Mouse (Mus musculus): Measurements from ENCODE around the gene Smg6.
"Not testable (repeated sequence)": the region's sequence is repeated elsewhere in the genome, so short reads cannot be mapped to it uniquely, and the experiment has no call there.

Gene Smg6

DNA sequence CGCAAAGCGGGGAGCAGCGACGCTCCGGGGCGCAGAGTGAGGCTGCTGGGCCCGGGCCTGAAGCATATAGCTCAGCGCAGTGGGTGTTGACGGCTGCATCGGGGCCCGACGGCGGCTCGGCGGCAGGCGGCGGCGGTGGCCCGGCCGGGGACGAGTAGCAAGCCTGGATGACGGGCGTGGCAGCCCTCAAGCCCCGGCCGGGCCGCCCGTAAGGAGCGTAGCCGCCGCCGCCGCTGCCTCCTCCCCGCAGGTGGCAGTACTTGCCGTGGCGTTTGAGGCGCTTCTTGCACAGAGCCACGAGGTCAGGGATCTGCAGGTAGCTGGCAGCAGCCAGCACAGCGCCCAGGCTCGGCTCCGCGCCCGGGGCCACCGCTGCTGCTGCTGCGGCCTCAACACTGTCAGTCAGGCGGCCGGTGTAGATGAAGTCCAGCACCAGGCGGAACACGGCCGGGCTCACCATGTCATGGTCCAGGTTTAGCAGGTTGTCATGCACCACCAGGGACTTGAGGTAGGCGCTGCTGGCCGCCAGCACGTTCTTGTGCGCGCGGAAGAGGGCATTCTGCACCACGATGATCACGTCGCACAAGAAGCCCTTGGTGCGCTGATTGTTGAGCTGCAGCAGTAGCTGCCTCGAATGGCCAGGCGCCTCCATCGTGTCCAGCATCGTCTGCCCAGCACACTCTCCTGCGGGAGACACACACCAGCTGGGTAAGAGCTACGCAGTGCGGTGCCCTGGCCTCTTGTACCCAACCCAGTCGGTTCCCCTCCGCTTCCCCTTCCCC, 241.4 kb downstream of the Smg6 start:
- no peak for DNase-seq (ENCODE audit: low spot score in 2 of 2)

DNA sequence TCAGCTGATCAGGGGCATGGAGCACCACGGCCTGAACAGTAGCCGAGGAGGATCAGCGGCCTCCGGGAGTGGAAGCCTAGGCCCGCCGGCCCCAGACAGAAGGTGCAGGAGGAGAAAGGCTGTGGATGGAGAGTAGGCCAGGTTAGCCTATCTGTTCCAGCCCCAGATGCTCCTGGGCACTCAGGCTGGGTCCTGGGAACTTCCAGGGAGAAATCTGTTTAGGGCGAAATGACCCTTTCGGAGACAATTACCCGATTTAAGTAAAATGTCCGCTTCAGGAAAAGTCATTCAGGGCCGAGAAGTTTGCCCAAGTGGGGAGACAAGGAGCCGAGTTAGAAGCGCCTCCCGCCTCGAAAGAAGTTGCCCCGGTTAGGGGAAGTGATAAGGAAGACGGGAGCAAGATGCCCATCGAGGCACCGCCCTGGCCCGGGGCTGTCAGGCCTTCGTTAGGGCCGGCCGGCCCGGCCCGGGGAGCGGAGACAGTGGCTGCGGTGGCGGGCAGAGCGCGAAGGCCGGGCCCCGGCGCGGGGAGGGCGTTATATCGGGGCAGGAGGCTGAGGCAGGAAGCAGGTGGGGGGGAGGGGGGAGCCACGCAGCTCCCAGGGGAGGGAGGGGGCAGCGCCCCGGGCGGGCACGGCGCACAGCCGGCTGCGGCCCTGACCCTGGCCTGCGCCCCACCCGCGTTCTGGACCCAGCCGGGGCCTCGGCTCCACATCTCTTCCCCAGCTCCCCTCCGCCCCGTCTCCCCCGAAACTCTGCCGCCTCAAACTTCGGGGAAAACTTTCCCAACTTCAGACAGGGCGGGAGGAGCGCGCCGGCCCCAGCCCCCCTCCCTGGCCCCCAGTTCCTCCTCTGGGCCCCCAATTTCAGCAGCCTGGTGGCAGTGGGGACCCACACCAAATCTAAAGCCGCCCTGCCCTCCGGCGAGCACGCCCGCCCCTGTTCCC, 242.3 kb downstream of the Smg6 start:
- DNase-seq (ENCODE audit: low spot score in 2 of 2), result peak in 1 of 2 experiments; percentile 10

GRCm38 (mm10) chr11:75168590-75169361, 243.2 kb downstream of the Smg6 start:
- DNase-seq (ENCODE audit: low spot score in 2 of 2), result peak in 1 of 2 experiments; percentile 72

GRCm38 (mm10) chr11:75169405-75170080, 243.9 kb downstream of the Smg6 start, which contains the start of gene Hic1:
Gene Hic1, minus strand, starts transcription at chr11:75169519.
- DNase-seq (ENCODE audit: low spot score in 2 of 2), result peak in 1 of 2 experiments; percentile 21

- peak; percentile 89 to 95 for DNase-seq (ENCODE audit: low spot score in 2 of 2)
These were observed 244.6 kb downstream of the Smg6 start for GRCm38 (mm10) chr11:75170136-75170751.

DNA sequence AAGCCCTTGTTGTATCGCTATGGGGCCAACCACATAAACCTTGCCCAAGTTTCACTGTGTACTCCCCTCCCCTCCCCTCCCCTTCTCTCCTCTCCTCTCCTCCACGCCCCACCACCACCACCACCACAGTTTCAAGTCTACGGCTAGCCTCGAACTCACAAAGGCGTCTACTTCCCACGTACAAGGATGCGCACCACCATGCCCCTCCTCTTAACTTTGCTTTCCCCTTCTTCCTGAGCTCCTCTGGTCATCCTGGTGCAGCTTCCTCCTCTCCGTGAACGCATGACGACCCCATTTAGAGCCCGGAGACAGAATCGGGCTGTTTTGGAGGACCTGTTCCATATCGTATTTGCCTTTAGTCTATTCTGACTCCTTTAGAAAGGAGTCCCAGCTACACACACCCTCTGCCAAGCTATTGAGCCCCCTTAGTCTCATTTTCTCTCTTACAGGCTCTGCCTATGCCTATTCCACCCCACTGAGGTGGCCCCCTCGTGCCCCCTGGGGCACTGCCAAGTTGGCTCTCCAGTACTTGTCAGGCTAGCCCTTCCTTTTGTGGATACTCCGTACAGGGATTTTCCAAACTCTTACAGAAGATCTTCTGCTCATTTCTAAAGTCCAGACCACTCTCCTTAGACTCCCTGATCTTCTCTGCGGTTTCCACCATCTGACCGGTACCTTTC, 245.7 kb downstream of the Smg6 start:
- peak in 1 of 2 experiments; percentile 21 for DNase-seq (ENCODE audit: low spot score in 2 of 2)

DNA sequence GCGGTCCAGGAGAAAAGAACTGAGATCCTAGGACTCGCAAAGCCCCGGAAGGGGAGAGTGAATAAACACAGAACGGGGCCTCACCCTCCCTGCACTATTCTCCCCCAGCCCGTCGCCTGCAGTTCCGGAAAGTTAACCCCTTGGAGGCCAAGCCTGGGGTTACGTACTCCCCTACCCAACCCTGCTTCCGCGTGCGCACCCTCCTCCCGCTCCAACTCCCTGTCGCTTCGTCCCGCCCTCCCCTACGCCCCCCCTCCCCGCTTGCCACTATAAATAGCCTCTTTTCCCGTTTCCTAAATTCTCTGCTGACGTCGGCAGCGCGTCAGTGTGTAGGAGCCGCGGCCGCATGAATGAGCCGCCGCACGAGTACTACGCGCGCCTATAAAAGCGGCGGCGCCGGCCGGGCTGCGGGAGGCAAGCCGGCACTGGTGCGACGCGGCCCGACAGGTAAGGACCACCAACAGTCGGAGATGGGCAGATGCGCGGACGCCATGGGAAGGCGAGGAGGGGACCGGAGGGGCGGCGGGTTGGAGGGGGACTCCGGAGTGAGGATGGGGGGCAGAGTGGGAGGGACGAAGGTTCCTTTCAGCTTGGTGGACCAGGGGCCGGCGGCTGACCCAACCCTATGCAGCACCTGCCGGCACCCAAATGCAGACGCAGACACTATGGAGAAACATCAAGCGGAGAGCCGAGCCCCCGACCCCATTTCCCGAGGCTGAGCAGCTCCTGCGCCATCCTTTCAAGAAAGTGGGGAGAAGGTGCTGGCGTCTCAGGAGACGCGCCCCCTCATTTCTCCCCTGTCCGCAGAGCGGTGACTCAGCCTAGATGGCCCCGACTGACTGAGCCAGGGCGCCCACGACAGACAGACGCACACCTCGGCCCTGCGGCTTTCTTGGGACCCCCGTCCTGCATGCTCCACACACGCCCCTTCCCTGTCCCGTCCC, 246.8 kb downstream of the Smg6 start:
- DNase-seq (ENCODE audit: low spot score in 2 of 2), result peak in 1 of 2 experiments; percentile 60

- DNase-seq (ENCODE audit: low spot score in 2 of 2), result peak; percentile 93 to 96
These were observed 247.6 kb downstream of the Smg6 start for GRCm38 (mm10) chr11:75173095-75173798.

- DNase-seq (ENCODE audit: low spot score in 2 of 2), result no peak
These were observed 248.2 kb downstream of the Smg6 start for GRCm38 (mm10) chr11:75173799-75174165.

- DNase-seq (ENCODE audit: low spot score in 2 of 2), result not testable (repeated sequence)
These were observed 249.0 kb downstream of the Smg6 start for GRCm38 (mm10) chr11:75174574-75174973.

GRCm38 (mm10) chr11:75178011-75178410, 252.4 kb downstream of the Smg6 start:
- DNase-seq (ENCODE audit: low spot score in 2 of 2), result no peak

DNA sequence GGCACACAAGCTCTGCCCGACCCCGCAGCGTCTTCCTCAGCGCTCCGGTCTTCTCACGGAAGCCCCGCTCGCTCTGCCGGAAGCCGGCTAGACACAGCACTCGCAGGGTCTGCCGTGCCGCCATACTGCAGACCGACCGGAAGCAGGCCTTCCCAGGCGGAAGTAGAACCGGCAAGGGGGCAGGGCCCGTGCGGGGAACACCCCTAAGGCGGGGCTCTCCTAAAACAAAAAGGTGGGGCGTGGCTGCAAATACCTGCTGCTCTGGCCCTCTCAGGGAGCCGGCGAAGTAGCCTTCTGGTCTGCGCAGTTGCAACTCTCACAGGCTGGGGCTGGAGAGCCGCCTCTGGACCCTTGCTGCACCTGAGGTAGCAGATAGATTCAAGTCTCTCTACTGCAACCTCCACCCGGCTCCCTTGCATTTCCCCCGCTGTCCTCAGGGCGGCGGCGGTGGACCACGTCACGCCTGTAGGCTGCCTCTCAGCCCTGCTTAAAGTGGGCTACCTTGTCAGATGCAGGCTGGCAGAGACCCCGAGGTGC, 253.1 kb downstream of the Smg6 start, which contains the start of gene Ovca2:
Gene Ovca2, minus strand, starts transcription at position 164 of the 537 bp plus-strand sequence.
- DNase-seq (ENCODE audit: low spot score in 2 of 2), result peak in 1 of 2 experiments; percentile 88

GRCm38 (mm10) chr11:75183917-75184570, 258.4 kb downstream of the Smg6 start:
- DNase-seq (ENCODE audit: low spot score in 2 of 2), result peak in 1 of 2 experiments; percentile 83

- DNase-seq (ENCODE audit: low spot score in 2 of 2), result no peak
These were observed 258.9 kb downstream of the Smg6 start for GRCm38 (mm10) chr11:75184573-75184972.

DNA sequence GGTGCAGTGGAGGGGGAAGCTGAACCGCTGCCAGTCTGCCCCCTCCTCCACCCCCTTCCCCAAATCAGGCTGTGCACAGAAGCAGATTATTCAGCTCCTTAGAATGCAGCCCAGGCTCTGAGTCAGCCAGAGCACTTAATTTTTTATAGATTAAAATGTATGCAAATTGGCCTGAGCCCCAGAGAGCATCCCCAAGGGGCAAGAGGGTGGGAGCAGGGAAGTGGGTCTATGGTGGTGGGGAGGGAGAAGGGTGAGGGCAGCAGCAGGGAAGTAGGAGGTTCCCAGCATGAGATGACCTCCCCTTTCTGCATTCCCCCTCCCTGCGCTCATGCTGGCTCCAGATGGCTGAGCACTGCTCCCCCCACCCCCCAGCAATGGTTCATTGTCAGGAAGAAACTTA, 259.4 kb downstream of the Smg6 start:
- DNase-seq (ENCODE audit: low spot score in 2 of 2), result no peak

DNA sequence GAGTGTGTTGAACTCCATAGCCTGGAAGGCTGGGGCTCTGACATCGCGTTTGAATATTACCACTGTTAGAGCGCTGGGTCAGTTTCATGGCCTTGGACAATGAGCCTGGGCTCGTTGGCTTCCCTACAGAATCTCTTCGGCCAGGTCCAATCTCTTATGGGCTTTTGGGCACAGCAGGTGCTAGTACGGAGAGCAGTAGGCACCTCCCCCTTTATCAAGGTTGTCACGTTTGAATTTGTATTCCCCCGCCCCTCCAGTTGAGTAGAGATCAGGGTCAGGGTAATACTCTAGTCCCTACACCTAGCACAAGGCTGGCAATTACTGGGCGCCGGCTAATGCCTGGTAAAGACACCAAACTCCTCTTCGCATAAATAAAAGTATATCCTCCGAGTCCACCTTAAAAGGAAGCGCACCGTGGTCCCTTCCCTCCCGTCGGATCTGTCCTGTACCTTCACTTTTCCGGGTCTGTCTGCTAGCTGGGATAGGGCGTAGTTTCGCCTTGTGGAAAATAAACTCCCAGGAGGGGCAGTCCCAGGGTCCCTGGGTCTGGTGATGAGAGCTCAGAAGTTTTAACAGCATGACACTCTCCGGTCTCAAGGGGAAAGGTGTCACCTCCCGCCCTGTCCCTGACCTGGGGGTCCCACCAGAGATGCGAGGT, 264.2 kb downstream of the Smg6 start:
- DNase-seq (ENCODE audit: low spot score in 2 of 2), result no peak

GRCm38 (mm10) chr11:75190371-75190724, 264.7 kb downstream of the Smg6 start:
- peak in 1 of 2 experiments; percentile 80 for DNase-seq (ENCODE audit: low spot score in 2 of 2)
